In the genomic region with DNA sequence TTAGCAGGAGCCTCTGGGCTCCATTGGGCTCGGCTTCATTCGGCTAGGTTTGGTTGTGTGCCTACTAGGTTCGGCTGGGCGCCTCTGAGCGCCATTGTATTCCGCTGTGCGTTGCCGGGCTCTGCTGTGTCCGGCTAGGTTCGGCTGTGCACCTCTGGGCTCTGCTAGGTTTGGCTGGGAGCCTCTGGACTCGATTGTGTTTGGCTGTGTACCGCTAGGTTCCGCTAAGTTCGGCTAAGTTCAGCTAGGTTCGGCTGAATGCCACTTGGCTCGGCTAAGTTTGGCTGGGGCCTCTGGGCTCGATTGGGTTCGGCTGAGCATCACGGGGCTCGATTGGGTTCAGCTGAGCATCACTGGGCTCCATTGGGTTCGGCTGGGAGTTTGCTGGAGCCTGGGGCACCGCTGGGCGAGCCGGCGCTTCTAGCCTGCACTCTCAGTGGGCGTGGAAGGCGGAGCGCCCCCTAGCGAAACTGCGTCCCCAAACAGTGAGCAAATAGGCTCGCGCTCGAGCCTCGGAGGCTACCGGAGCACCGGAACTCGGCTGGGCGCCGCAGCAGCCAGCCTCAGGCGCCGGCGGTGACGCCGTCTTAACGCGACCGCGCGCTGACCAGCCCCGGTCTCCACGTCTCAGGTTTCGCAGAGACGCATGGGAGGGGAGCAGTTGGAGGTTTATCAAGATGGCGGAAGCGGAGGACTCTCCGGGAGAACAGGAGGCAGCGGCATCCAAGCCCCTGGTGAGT, we compare ENCODE assay signal across 8 mouse cellular contexts. TPM values are rescaled to one million over a fixed set of nuclear protein-coding genes. Genes with fewer than 3 reads are reported as not detected.
DNase-seq lines count a peak whose midpoint lies in the region; ATAC-seq lines count a peak whose summit lies in the region.

No protein-coding gene starts in this region.

- peak overlapping the region; percentile 61 for H3K4me3 ChIP-seq in hindbrain, embryonic 13.5 days

- peaks cover 10% of the 10 kb centered on the region for H3K4me1 ChIP-seq in hindbrain, embryonic 13.5 days (replicated peaks)

- H3K36me3 ChIP-seq in hindbrain, embryonic 13.5 days = 0 out of 2 replicates have a peak, but pooled peaks cover 5% of the 10 kb centered on the region

- peak overlapping the region; percentile 77 for H3K9ac ChIP-seq in hindbrain, embryonic 13.5 days

- peak; percentile 97 for DNase-seq in NIH3T3 (ENCODE audit: low read depth)
- DNase-seq in cerebellum, postnatal 10 days = peak; percentile 96
- peak; percentile 85 to 90 for DNase-seq in frontal cortex, postnatal 10 days (ENCODE audit: low spot score in 2 of 2)
- peak; percentile 91 to 92 for DNase-seq in layer of hippocampus, postnatal 36 days
- DNase-seq in lung, postnatal 36 days = peak; percentile 96
- peak; percentile 94 for DNase-seq in retina, postnatal 1 day
- DNase-seq in urinary bladder, adult 18-20 months (ENCODE audit: low spot score in 2 of 2) = peak; percentile 82 to 87

- no peaks in the 10 kb centered on the region for H3K9me3 ChIP-seq in hindbrain, embryonic 13.5 days

- peak overlapping the region; percentile 94 for H3K27ac ChIP-seq in hindbrain, embryonic 13.5 days

- WGBS in hindbrain, embryonic 13.5 days = 23% methylated on average over 57 of the region's 57 CpGs

- H3K4me2 ChIP-seq in hindbrain, embryonic 13.5 days = peak overlapping the region; percentile 58

- ATAC-seq in hindbrain, embryonic 13.5 days (ENCODE audit: low FRiP score) = peak; percentile 87

- no peaks in the 10 kb centered on the region for H3K27me3 ChIP-seq in hindbrain, embryonic 13.5 days

RNA-seq across cellular contexts. Expression of gene Yipf6, which starts 1.6 kb away (rescaled TPM):
- polyA plus RNA-seq in hindbrain, embryonic 13.5 days (2015; fragmentation: Nextera tagmentation; extraction: Ambion mirVana) = 19.9 and 21.3 TPM in 2 replicates
- 10 to 100 TPM; 36.9 to 43.0 TPM for total RNA-seq in layer of hippocampus, postnatal 36 days (2021)

RNA-seq across cellular contexts. Expression of gene Ophn1, which starts 46.9 kb away (rescaled TPM):
- polyA plus RNA-seq in hindbrain, embryonic 13.5 days (2015; fragmentation: Nextera tagmentation; extraction: Ambion mirVana) = 44.0 and 45.8 TPM in 2 replicates
- 10 to 100 TPM; 34.5 to 40.4 TPM for total RNA-seq in layer of hippocampus, postnatal 36 days (2021)

Comparison
In these comparisons a context has a peak if more than half of its experiments do, and no peak if none do; other contexts are left out.
1. Peak in every context shown above with its lines: DNase-seq, ATAC-seq, H3K4me3 ChIP-seq and H3K27ac ChIP-seq.